Mouse (Mus musculus) Patski (cell line): ENCODE measurements at regions not wholly inside any gene's neighbourhood (a gene's known extent, or its start where the extent isn't known, plus 50 kb on each side); places are given as distances from the start of the nearest gene placed in this dataset.
A peak's percentile ranks its signal among the peaks of the same experiment; 100 is the strongest.
"Not testable (repeated sequence)": the region's sequence is repeated elsewhere in the genome, so short reads cannot be mapped to it uniquely, and the experiment has no call there.

ENCODE experiments used
- ATAC-seq: fragments of 100-300 bp; one replicate; pipeline ENCODE4 v1.8.0; 2021
- CTCF ChIA-PET: fragments of 350-600 bp; sonication (Branson Sonifier 250); formaldehyde crosslinking; loops from one replicate; lab custom pipeline; 2022; ENCODE audit warnings: inconsistent platforms; lab: Charles Lee
- POLR2A ChIA-PET: fragments of 350-600 bp; sonication (Branson Sonifier 250); formaldehyde crosslinking; loops from one replicate; lab custom pipeline; 2022; ENCODE audit warnings: antibody characterized with exemption, inconsistent platforms; lab: Charles Lee
- DNase-seq: peaks from one replicate; pipeline ENCODE4 v3.0.0-alpha.2; 2011; ENCODE audit warnings: low read depth, low spot score
- H3K27me3 ChIP-seq: fragments of 371-371 bp; one replicate; pipeline ENCODE4 v1.5.1; 2021
- CTCF ChIP-seq: fragments of 100-300 bp; IDR thresholded peaks from one replicate; pipeline ENCODE4 v1.5.1; 2021
- in situ Hi-C: fragments of 300-500 bp; cut with MboI; formaldehyde crosslinking; loops from 3 replicates; pipeline ENCODE4 v1.11.1; 2018; ENCODE audit warnings: low pct_unique_long_range_greater_than_20kb, mixed read lengths

DNA sequence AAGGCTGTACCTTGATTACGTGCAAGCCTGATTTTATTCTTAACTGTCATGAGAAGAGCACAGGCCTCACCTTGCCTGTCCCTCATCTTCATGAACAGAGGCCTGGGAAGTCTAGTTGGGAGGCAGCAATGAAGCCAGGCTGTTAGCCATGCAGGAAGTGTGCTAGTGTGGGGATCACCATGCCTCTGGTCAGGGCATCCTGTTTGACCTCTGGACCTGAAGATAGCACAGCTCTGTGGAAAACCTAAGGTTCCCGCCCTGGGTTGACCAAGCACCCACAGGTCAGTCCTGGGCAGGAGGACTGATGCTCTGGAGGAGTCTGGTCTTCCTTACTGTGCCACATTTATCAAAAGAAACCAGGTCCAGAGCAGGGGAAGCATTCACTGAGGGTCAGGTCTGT is 157.6 kb downstream of the Gm906 start:
- no peak for TF ChIP-seq CTCF
- no peaks in the 10 kb centered on the region for H3K27me3 ChIP-seq
- ChIA-PET CTCF (no interaction called here), POLR2A (no interaction called here)
- ATAC-seq (peak; percentile 31), DNase-seq (no peak)
- in situ Hi-C loops, result loop anchor here (10.0 kb wide), 1 partner anchor 612 kb away; no protein-coding TSS in a partner anchor

DNA sequence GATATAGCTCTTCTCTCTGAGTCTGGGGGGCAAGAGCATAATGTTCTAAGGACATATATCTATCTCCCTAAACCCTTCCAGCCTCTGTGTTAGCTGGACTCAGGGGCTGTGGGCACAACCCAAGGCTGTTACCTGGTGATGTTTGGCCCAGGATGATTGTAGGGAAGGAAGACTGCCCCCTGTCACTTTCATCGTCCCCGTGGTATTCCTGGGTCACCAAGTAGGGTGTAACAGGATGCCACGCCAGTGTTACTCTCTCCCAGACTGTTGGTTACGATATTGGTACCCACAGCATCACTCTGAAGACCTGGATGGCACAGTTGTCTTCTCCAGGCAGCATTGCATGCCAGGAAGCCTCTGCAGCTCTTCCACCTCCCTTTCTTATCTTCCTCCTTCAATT is 185.3 kb downstream of the Gm906 start:
- CTCF ChIA-PET, result no interaction called here
- POLR2A ChIA-PET, result no interaction called here

DNA sequence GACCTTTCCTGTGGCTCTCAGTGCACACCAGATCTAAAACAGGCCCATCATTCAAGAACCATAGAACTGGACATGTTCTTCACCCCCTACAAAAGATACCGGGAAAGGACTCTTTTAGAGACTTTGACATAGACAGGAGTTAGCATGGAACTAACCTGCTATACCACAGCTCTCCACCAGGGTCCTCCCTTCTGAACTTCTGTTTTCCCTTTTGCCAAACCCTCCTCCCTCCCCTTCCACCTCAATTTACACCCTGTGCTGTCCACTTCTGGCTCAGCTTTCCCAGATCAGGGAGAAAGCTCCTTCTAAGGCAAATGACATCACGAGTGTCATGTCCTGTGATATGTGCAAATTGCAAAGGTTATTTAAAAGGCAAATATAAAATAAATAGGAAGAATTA is 185.7 kb downstream of the Gm906 start:
- ATAC-seq, POLR2A ChIA-PET, CTCF ChIA-PET, H3K27me3 ChIP-seq, DNase-seq, in situ Hi-C loops: not testable (repeated sequence)

More for the DNA sequence above, 185.3 kb downstream of the Gm906 start:
- no peak for TF ChIP-seq CTCF
- no peaks in the 10 kb centered on the region for H3K27me3 ChIP-seq
- DNase-seq (no peak), ATAC-seq (no peak)
- in situ Hi-C loops, result no loop called here

DNA sequence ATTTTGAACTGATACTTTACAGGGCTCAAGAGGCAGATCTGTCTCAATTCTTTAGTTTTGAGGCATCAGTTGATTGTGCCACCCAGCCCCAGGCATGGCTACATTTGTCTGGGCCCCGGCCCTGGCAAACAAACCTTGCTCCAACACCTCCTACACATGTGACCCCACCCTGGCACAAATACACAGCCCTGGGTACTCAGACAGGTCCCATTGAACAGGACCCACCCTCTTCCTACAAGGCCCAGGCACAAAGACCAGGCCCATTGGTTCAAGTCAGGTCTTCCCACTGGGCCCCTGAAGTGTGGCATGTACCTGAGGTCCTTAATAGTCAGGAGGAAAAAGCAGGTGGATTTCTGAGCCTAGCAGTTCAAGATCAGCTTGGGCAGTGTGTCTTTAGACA is 190.4 kb downstream of the Gm906 start:
- POLR2A ChIA-PET, in situ Hi-C loops, ATAC-seq: not testable (repeated sequence)

DNA sequence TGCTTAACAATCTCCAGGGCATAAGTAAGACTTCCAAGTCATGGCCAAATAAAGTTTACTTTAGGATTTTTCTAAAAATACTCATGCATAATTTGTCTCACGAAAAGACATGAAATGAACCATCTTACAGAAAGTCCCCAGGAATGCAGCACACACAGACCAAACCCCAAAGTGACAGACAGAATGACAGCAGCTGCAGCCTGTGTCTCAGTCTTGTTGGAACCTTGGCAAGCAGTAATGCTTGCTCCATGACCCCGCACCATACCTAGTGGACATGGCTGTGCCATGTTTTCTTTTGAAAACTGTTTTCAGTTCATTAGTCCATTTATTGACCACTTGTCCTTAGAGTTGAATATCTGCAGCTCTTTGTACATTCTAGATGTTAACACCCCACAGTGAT is 191.1 kb downstream of the Gm906 start:
- H3K27me3 ChIP-seq, DNase-seq, POLR2A ChIA-PET, CTCF ChIA-PET, in situ Hi-C loops, ATAC-seq: not testable (repeated sequence)

More for the DNA sequence above, 190.4 kb downstream of the Gm906 start:
- DNase-seq, CTCF ChIA-PET, H3K27me3 ChIP-seq: not testable (repeated sequence)

DNA sequence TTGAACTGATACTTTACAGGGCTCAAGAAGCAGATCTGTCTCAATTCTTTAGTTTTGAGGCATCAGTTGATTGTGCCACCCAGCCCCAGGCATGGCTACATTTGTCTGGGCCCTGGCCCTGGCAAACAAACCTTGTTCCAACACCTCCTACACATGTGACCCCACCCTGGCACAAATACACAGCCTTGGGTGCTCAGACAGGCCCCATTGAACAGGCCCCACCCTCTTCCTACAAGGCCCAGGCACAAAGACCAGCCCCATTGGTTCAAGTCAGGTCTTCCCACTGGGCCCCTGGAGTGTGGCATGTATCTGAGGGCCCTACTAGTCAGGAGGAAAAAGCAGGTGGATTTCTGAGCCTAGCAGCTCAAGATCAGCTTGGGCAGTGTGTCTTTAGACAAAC is 198.4 kb downstream of the Gm906 start:
- DNase-seq, ATAC-seq, H3K27me3 ChIP-seq, POLR2A ChIA-PET, CTCF ChIA-PET, in situ Hi-C loops: not testable (repeated sequence)

DNA sequence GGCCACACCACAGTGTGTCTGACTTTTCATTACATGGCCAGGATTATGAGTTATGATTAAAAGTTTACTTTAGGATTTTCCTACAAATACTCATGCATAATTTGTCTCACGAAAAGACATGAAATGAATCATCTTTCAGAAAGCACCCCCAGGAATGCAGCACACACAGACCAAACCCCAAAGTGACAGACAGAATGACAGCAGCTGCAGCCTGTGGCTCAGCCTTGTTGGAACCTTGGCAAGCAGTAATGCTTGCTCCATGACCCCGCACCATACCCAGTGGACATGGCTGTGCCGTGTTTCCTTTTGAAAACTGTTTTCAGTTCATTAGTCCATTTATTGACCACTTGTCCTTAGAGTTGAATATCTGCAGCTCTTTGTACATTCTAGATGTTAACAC is 199.0 kb downstream of the Gm906 start:
- DNase-seq, H3K27me3 ChIP-seq, in situ Hi-C loops, ATAC-seq, POLR2A ChIA-PET, CTCF ChIA-PET: not testable (repeated sequence)

DNA sequence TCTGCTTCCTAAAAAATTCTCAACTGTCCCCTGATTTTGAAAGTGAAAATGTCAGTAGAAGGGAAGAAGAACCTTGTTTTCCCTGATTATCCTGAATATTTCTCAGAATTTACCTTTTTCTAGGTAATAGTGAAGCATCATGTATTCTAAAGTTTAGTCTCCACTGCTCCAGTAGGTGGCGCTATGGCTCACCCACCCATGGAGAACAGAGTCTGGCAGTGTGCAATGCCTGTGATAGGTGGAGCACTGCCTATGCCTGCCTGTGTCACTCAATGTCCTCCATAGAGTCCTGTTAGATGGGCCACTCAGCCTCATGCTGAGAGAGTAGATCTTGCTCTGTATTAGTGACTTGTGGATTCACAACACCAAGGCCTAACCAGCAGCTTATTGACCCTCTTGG is 218.4 kb downstream of the Gm906 start:
- ChIA-PET CTCF (no interaction called here), POLR2A (no interaction called here)
- ATAC-seq (no peak), DNase-seq (no peak)
- TF ChIP-seq CTCF, result peak; percentile 21
- in situ Hi-C loops, result no loop called here
- no peaks in the 10 kb centered on the region for H3K27me3 ChIP-seq

DNA sequence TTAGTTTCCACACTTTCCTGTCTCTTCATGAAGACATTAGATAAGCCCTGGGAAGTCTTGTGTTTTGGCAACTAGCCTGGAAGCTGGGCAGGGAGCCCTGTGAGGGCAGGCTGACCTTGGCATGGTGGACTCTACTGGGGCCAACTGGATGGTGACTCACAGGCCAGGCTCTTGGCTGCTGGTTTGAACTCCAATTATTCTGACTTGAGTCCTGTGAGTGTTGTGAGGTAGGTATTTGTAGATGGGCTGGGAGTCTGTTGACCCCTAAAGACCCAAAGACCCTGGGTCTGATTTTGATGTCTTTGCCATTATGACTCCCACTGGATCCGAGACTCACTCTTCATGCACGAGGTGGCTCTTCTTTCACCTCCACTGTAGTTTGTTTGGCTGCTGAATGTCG is 208.9 kb upstream of the Gm30302 start:
- POLR2A ChIA-PET, in situ Hi-C loops, ATAC-seq, DNase-seq, CTCF ChIA-PET, H3K27me3 ChIP-seq: not testable (repeated sequence)

DNA sequence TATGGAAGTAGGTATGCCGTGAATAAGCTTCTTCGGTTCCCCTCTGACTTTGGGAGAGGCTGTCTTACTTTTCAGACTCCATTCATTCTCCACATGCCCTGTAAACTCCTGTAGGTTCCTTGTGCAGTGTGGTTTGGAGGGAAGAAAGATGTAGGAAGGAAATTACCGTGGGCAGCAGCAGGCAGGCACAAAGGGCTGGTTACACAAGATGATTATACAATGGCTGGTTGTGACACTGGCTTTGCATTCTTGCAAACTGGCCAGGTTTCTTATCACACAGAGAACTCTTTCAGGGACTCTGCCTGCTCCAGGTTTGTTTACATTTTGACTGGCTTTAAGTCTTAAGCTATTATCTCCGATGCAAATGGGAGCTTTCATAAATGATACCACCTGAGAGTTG is 167.3 kb upstream of the Gm30302 start:
- CTCF ChIA-PET, ATAC-seq, DNase-seq, in situ Hi-C loops, H3K27me3 ChIP-seq, POLR2A ChIA-PET: not testable (repeated sequence)

DNA sequence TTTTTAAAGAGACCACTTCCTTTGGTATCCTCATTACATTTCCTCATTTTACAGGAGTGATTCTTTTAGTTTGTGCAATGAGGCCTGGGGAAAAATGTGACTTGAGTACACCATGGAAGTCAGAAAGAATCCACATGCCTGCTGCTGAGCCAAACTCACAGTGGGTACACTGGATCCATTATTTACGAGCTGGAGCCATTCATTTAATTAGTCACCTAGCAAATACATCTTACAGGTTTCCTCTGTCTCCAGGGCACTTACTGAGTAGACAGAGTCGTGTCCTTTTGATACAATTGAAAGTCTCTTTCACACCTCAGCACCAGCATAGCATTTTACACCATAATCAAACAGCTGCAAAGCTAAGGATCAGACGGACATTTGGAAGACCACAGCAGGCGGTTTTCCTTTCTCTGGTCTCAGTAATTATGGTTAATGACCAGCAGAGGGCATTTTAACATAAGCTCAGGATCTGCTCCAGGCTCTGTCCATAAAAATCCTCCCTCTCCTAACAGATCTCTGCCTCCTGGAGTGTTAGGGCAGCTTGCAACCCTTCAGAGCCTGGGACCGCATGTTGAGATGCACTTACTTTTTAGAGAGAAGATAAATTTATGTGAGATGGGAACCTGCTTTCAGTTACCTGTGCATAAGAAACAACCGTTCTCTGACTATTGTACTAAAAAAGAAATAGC is 159.3 kb upstream of the Gm30302 start:
- in situ Hi-C loops, CTCF ChIA-PET, ATAC-seq, POLR2A ChIA-PET, DNase-seq, H3K27me3 ChIP-seq: not testable (repeated sequence)
- peak; percentile 28 for TF ChIP-seq CTCF

DNA sequence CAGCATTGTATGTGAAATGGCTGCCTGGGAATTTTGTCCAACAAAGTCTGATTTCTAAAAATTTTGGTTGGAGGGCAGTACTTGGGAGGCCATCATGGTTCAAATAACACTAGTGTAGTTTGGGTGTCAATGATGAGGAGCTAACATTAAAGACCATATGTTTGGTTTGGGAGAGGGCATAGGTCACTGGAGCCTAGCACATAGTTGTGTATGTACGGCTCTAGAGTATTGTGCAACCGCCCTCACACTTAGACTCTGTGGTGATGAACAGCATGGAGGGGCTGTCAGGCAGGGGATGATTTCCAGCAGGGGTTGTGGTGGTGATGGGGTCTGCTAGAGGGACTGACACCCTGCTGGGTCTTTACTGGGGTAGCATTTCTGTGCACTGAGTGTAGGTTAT is 117.0 kb upstream of the Gm30302 start:
- no peak for ATAC-seq
- TF ChIP-seq CTCF, result no peak
- in situ Hi-C loops, result no loop called here
- no peaks in the 10 kb centered on the region for H3K27me3 ChIP-seq
- POLR2A ChIA-PET, result no interaction called here
- CTCF ChIA-PET, result no interaction called here
- no peak for DNase-seq
